Mouse (Mus musculus) heart, postnatal 0 days (tissue): ENCODE measurements around the gene Gm3147.
"Not testable (repeated sequence)": the region's sequence is repeated elsewhere in the genome, so short reads cannot be mapped to it uniquely, and the experiment has no call there.

ENCODE experiments used
- CTCF ChIP-seq: IDR thresholded peaks from 2 replicates; pipeline ENCODE4 v1.5.1; 2016; ENCODE audit warnings: antibody characterized with exemption, control low read depth, low read depth
- EP300 ChIP-seq: IDR thresholded peaks from 2 replicates; pipeline ENCODE4 v1.6.1; 2016; ENCODE audit warnings: antibody characterized with exemption, low read depth

DNA sequence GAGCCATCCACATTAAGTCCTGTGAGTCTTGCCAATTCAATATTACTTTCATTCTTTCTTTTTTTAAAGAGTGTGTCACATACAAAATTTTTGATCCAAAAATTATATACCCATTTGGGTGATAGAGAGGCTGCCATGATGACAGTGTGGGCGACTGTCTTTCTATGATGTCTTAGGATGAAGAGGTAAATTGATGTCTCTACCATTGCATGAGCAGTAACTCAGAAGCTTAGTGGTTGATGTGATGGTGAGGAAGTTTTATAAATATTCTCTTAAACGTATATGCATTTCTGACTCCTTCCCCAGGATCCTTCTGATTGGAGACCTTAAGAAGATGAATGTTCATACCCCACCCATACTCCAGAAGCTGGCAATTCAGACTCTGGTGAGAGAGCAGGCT is 7.5 kb upstream of the Gm3147 start, which contains the start of gene Gm6509:
- not testable (repeated sequence) for TF ChIP-seq CTCF, EP300
